Mouse (Mus musculus) gastrocnemius, postnatal 10 days (tissue): ENCODE results near the gene Nol12. TPM values are rescaled to one million over a fixed set of nuclear protein-coding genes. Genes with fewer than 3 reads are reported as not detected.

Experiments used
- DNase-seq: peaks from one replicate; pipeline ENCODE4 v3.0.0; 2021; ENCODE audit warnings: mixed read lengths
- long read RNA-seq, 2 experiments: library from polyadenylated mRNA; stranded (forward); transcript quantifications; one replicate each; pipeline ENCODE4 v2.0.0; 2021
- total RNA-seq, 2 experiments: library from RNA; stranded (reverse); gene quantifications; 2 replicates each; pipeline ENCODE4 v1.2.3; 2021

The Nol12 gene
- total RNA-seq, result 10 to 100 TPM; 27.1 to 30.7 TPM
- long read RNA-seq, experiment 1, transcript Nol12-203 (6 exons, 3,721 nt), result major isoform, 17 of 26 reads
- long read RNA-seq, experiment 1, partial matches to known transcripts, result 5 of 26 reads
- long read RNA-seq, experiment 1, other reads (novel, unspliced or antisense), result 4 of 26 reads
- long read RNA-seq, experiment 2, transcript Nol12-203 (6 exons, 3,721 nt), result major isoform, 13 of 23 reads
- long read RNA-seq, experiment 2, partial matches to known transcripts, result 3 of 23 reads
- long read RNA-seq, experiment 2, other reads (novel, unspliced or antisense), result 7 of 23 reads

- DNase-seq, result peak; percentile 73
Measured at GRCm38 (mm10) chr15:78934784-78935320, at the start of gene Nol12. Nol12 (plus strand) TSS chr15:78934933.

GRCm38 (mm10) chr15:78889401-78889853 is 45.3 kb upstream of the Nol12 start:
- DNase-seq, result no peak

GRCm38 (mm10) chr15:78892440-78892839 is 42.3 kb upstream of the Nol12 start:
- DNase-seq, result no peak

DNA sequence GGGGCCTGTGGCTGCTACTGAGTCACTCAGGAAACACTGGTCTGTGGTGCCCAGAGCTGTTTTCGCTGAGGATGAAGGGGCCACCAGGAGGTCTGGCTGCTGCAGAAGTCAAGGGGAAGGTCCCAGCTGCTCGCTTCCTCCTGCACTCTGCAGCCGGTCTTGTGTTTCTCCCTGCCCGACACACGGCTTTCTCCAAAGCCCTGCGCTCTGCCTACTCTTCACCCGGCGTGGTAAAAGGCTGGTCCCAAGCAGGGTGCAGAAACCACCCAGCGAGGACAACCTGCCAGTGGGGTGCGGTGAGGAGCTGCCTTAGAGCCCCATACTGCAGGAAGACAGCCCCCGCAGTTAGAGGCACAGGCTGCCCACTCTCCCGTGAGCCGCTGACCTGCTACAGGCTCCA is 40.0 kb upstream of the Nol12 start:
- DNase-seq, result no peak

- DNase-seq, result no peak
Measured at GRCm38 (mm10) chr15:78895741-78896140, 39.0 kb upstream of the Nol12 start.

DNA sequence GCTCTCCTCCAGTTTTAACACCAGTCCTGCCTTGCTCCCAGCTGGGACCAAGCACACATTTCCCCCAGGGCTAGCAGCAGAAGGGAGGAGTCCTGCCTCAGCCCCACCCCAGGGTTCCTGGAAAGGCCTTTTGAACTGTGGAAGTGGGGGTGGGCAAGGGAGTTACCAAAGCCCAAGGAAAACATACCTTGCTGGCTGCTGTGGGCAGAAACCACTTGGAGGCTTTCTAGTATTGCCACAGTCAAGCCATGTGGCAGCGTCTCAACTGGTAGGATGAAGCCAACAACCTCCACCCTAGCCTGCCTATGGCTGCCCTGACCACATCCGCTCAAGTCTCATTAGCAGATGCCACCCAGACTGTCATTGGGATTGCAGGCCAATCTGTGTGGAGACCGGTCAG is 38.6 kb upstream of the Nol12 start:
- DNase-seq, result no peak

DNA sequence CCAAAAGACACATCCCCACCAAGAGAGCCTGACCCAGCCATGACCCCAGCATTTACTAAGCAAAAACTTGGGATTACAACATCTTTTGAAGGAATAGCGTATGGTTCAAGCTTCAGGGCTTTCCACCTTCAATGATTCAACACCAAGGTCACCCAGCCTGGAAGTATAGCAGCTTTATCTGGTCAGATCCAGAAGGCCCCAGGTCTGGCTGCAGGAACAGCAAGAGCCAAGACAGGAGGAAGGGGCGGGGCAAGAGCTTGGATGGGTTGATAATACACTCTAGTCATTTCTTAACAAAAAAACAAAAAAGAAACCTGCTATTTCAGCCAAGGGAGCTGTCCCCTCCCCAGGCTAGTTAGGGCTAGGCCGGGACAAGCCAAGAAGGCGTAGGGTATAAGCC is 37.2 kb upstream of the Nol12 start:
- DNase-seq, result no peak

DNA sequence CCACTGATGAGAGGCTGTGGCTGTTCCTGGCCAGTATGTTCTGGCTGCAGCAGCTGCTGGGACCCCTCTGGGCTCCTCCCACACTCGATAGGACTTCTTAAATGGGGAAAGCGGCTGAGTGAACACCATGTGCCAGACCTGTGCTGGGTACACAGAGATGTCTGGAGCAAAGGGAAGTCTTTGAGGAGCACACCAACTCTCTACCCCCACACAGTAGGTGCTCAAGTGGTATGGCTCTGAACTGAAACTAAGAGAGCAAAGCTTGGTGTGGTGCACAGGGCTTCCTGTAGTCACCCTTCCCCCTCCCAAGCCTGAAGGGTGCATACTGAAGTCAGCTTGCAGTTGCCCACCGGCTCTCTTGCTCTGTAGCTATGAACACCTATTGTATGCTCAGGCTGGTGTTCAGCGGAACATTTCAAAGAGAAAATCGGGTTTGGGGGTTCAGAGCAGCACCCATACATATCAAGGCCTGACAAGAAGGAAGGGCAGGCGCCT is 36.2 kb upstream of the Nol12 start:
- no peak for DNase-seq

- DNase-seq, result no peak
Measured at GRCm38 (mm10) chr15:78899409-78899739, 35.4 kb upstream of the Nol12 start, which contains the start of gene Gm49510. Gm49510 (plus strand) TSS chr15:78899667.

- DNase-seq, result peak; percentile 75
Measured at GRCm38 (mm10) chr15:78899740-78900584, 34.8 kb upstream of the Nol12 start, which contains the start of gene Sh3bp1. Sh3bp1 (plus strand) TSS chr15:78899768.

DNA sequence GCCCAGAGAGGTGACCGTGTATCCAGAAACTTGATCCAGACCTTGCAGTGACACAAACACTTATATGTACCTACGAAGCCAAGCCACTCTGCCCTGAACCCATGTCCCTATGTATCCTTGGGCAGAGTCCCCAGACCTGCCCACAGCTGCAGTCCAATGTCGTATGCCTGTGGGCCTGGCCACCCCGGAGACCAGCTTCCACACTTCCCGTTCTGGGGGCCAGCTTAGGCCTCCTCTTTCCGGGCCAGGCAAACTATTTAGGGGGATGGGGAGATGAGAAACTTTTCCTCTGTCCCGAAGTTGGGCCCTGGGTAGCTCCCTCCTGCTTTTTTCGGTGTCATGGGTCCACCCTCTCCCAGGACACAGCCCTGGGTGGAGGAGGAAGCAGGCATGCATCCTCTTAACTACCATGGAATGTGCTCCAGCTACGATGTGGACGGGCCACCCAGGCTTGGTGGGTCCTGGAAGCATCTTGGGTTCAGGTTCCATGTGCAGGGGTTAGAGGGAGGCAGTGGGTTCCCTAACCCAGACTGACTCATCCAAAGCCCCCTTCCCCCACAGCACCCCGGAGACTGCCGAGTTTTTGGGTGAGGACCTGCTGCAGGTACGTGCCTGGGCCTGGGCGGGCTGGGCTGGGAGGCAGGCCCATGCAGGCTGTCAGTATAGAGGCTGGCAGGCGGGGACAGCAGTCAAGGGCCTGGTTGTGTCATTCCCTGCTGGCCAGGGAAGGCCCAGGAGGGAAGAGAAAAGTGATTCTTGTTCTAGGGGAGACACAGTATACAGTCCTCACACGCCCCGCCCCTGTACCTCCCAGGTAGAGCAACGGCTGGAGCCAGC is 33.9 kb upstream of the Nol12 start:
- DNase-seq, result no peak

GRCm38 (mm10) chr15:78901422-78901789 is 33.3 kb upstream of the Nol12 start:
- no peak for DNase-seq

DNA sequence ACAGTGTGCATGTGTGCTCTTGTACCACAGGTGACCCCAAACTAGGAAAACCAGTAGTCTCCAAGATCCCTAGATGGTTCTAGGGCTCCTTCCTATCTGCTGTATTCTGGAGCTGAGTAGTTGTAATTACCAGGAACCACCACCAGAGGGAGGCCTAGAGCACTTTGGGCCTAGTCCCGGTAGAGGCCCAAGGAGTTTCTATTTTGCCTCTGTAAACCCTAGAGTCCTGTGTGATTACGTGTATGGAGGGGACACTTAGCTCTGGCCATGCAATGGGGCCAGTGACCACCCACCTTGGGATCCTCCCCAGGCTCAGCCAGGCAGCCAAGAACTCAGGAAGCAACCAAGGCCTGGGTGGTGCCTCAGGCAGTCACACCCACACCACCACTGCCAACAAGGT is 31.5 kb upstream of the Nol12 start:
- DNase-seq, result peak; percentile 87

- no peak for DNase-seq
Measured at GRCm38 (mm10) chr15:78908399-78908798, 26.3 kb upstream of the Nol12 start.

GRCm38 (mm10) chr15:78908982-78909381 is 25.8 kb upstream of the Nol12 start:
- no peak for DNase-seq

GRCm38 (mm10) chr15:78912040-78912439 is 22.7 kb upstream of the Nol12 start:
- no peak for DNase-seq

DNA sequence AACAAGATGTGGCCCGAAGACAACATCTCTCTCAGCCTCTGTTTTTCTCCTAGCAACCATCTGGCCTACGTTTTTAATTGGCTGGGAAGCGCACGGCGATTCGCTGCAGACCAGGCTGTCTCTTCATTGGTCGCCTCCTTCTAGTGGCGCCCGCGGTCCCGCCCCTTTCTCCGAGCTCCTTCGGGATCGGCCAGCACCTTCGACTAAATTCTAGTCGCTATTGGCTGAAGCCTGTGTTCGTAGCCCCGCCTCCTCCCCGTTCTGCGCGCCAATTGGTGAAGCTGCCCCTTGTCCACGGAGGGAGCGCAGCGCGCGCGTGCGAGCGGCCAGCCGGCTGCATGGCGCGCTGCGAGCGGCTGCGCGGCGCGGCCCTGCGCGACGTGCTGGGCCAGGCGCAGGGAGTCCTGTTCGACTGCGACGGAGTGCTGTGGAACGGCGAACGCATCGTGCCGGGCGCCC is 21.1 kb upstream of the Nol12 start, which contains the start of gene Pdxp:
Gene Pdxp (plus strand): TSS at position 288 of the 459 bp plus-strand sequence.
- DNase-seq, result peak; percentile 92

DNA sequence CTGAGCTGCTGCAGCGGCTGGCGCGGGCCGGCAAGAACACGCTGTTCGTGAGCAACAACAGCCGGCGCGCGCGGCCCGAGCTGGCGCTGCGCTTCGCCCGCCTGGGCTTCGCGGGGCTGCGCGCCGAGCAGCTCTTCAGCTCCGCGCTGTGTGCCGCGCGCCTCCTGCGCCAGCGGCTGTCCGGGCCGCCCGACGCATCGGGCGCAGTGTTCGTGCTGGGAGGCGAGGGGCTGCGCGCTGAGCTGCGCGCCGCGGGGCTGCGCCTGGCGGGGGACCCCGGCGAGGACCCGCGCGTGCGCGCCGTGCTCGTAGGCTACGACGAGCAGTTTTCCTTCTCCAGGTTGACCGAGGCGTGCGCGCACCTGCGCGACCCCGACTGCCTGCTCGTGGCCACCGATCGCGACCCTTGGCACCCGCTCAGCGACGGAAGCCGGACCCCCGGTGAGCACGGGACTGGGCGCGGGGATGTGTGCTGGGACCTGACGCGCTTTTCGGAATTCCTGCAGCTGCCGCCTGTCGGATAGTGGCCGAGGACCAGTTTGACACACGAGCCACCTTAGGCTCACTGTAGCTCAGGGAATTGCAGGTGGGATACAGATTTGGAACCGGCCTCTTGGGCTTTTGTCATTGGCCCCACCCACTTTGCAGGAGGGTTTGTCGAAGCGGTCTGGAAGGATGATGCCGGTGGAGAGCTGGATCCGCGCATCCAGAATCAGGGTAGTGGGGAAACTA is 20.5 kb upstream of the Nol12 start:
- peak; percentile 38 for DNase-seq

GRCm38 (mm10) chr15:78914823-78915659 is 19.7 kb upstream of the Nol12 start:
- DNase-seq, result no peak

DNA sequence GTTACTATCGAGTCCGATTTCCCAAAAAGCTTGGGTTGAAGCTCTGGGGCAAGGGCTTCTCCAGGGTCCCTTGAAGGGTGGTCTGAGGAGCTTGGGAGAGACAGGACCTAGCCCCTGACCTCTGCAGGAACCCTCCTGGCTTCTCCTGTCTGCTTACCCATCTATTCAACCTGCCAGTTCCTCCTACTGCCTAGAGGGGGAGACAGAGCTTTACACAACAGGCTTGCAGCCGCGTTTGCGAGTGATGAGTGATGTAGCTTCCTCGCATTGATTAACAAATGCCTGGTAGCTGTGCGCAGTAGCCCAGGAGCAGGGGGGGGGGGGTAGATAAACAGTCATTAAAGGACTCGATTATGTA is 19.1 kb upstream of the Nol12 start:
- DNase-seq, result peak; percentile 53
